Mouse (Mus musculus) heart, embryonic 11.5 days (tissue): ENCODE data around the gene Ctnnd2. TPM values are rescaled to one million over a fixed set of nuclear protein-coding genes. Genes with fewer than 3 reads are reported as not detected.

Source experiments
- ATAC-seq: fragments of 200-750 bp; cut with Nextera tagmentation; replicated peaks from 2 replicates; pipeline ENCODE4 v1.8.0; 2017; ENCODE audit warnings: moderate library complexity; ENCODE audit not compliant: insufficient number of reproducible peaks, low FRiP score, low TSS enrichment
- H3K27ac ChIP-seq: fragments of 300-500 bp; sonication (generic); 2 replicates; pipeline ENCODE4 v1.5.1; 2014; ENCODE audit warnings: mild to moderate bottlenecking, low read depth, low read length
- H3K27me3 ChIP-seq: fragments of 300-500 bp; sonication (generic); 2 replicates; pipeline ENCODE4 v1.6.1; 2014; ENCODE audit warnings: mild to moderate bottlenecking, low read length, mixed read lengths; ENCODE audit not compliant: control insufficient read depth, insufficient read depth
- H3K36me3 ChIP-seq: fragments of 300-500 bp; sonication (generic); 2 replicates; pipeline ENCODE4 v1.6.1; 2014; ENCODE audit warnings: mild to moderate bottlenecking, low read length, moderate library complexity, mixed read lengths; ENCODE audit not compliant: control insufficient read depth, insufficient read depth
- H3K4me1 ChIP-seq: fragments of 300-500 bp; sonication (generic); 2 replicates; pipeline ENCODE4 v1.6.1; 2014; ENCODE audit warnings: low read length; ENCODE audit not compliant: control insufficient read depth, insufficient read depth
- H3K4me2 ChIP-seq: fragments of 300-500 bp; sonication (generic); 2 replicates; pipeline ENCODE4 v1.6.1; 2014; ENCODE audit warnings: mild to moderate bottlenecking, moderate library complexity
- H3K4me3 ChIP-seq: fragments of 300-500 bp; sonication (generic); 2 replicates; pipeline ENCODE4 v1.5.1; 2014; ENCODE audit warnings: low read depth, low read length
- H3K9ac ChIP-seq: fragments of 300-500 bp; sonication (generic); 2 replicates; pipeline ENCODE4 v1.6.1; 2014; ENCODE audit warnings: mild to moderate bottlenecking, low read depth, low read length, moderate library complexity
- H3K9me3 ChIP-seq: fragments of 300-500 bp; sonication (generic); replicated peaks from 2 replicates; pipeline ENCODE4 v1.6.1; 2016; ENCODE audit warnings: low read length; ENCODE audit not compliant: control insufficient read depth
- WGBS: fragments of 180-500 bp; shearing (Covaris S2); extraction: QIAGEN DNeasy Blood & Tissue Kit; methylation state at CpG from one replicate; pipeline ENCODE4 v1.1.7; 2014; ENCODE audit not compliant: insufficient replicate concordance; 5-methylcytosine and 5-hydroxymethylcytosine counted together
- polyA plus RNA-seq: library from polyadenylated mRNA; unstranded; fragments of >200 nt; fragmentation: Nextera tagmentation; extraction: Ambion mirVana; gene quantifications from 2 replicates; pipeline ENCODE4 v1.2.1, GENCODE M21; 2014

Ctnnd2 gene
- polyA plus RNA-seq, 1 experiment from 2014 or later = 2.1 TPM

GRCm38 (mm10) chr15:30550956-30551355 lies 378.6 kb downstream of the Ctnnd2 start:
- H3K4me2 ChIP-seq = no peak overlapping the region
- no peak overlapping the region for H3K9ac ChIP-seq
- H3K9me3 ChIP-seq = no peaks in the 10 kb centered on the region
- no peak overlapping the region for H3K27ac ChIP-seq
- WGBS = 88% methylated on average over 12 of the region's 12 CpGs
- no peak for ATAC-seq
- H3K4me1 ChIP-seq = no peaks in the 10 kb centered on the region
- no peak overlapping the region for H3K4me3 ChIP-seq
- H3K27me3 ChIP-seq = no peaks in the 10 kb centered on the region
- no peaks in the 10 kb centered on the region for H3K36me3 ChIP-seq

- no peak for ATAC-seq
- Histone ChIP-seq H3K4me2 (no peak overlapping the region), H3K9me3 (no peaks in the 10 kb centered on the region), H3K4me1 (no peaks in the 10 kb centered on the region), H3K27ac (no peak overlapping the region), H3K36me3 (no peaks in the 10 kb centered on the region), H3K9ac (no peak overlapping the region), H3K27me3 (no peaks in the 10 kb centered on the region), H3K4me3 (no peak overlapping the region)
- WGBS = 86% methylated on average over 2 of the region's 2 CpGs
Observed at GRCm38 (mm10) chr15:30553910-30554406, 381.6 kb downstream of the Ctnnd2 start.

- Histone ChIP-seq H3K9ac (no peak overlapping the region), H3K4me3 (no peak overlapping the region), H3K27ac (no peak overlapping the region), H3K27me3 (no peaks in the 10 kb centered on the region), H3K4me2 (no peak overlapping the region), H3K9me3 (no peaks in the 10 kb centered on the region), H3K4me1 (no peaks in the 10 kb centered on the region), H3K36me3 (no peaks in the 10 kb centered on the region)
- WGBS = 80% methylated on average over 2 of the region's 2 CpGs
- ATAC-seq = no peak
Observed at GRCm38 (mm10) chr15:30555787-30556186, 383.4 kb downstream of the Ctnnd2 start.

DNA sequence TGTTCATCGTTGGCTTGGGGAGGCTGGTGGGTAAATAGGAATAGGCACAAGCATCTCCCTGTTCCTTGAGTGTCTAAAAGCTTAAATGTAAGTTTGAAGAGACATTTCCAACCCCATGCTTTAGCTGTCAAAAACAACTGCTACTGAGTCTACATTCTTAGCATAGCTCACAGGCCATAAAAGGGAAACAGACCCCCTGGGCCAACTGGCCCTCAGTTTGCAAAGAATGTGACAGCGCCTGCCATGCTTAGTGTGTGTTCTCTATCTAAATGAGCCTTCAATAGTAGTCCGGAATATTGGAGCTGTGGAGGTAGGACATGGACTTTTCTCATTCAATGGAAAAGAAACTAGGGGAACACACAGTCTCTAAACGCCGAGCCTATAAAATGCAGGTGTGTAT lies 390.0 kb downstream of the Ctnnd2 start:
- 67% methylated on average over 5 of the region's 5 CpGs for WGBS
- H3K27ac ChIP-seq = no peak overlapping the region

GRCm38 (mm10) chr15:30564594-30564993 lies 392.2 kb downstream of the Ctnnd2 start:
- WGBS = 83% methylated on average over 2 of the region's 2 CpGs

More for the DNA sequence above, 390.0 kb downstream of the Ctnnd2 start:
- H3K9me3 ChIP-seq = no peaks in the 10 kb centered on the region
- H3K9ac ChIP-seq = no peak overlapping the region
- no peaks in the 10 kb centered on the region for H3K4me1 ChIP-seq
- no peak for ATAC-seq
- H3K4me2 ChIP-seq = no peak overlapping the region
- H3K4me3 ChIP-seq = no peak overlapping the region
- H3K36me3 ChIP-seq = no peaks in the 10 kb centered on the region
- H3K27me3 ChIP-seq = no peaks in the 10 kb centered on the region

DNA sequence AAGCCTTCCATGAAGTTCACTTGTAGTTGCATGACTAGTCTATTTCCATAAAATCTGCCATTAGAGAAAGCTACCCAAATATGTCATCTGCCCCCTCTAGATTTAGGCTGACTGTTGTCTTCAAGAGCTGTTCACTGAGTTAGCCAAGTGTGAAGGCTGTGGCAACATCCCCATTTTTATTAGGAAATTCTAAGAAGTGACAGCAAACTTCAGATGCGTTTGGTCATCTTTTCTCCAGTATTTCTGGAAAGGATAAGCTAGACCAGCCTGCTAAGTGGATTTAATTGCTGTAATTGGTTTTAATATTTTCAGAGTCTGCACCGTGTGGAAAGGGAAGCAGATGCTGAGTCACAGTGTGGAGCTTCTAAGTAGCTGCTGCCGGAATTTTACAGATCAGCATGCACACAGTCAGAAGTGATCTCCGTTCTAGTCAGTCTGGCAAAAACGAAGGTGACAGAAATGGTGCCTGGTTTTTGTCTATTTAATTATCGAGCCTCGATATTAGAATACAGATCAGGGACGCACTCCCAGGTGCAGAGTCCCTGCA lies 397.9 kb downstream of the Ctnnd2 start:
- Histone ChIP-seq H3K9me3 (no peaks in the 10 kb centered on the region), H3K4me2 (no peak overlapping the region), H3K4me1 (no peaks in the 10 kb centered on the region), H3K27ac (no peak overlapping the region), H3K36me3 (no peaks in the 10 kb centered on the region), H3K4me3 (no peak overlapping the region), H3K9ac (no peak overlapping the region), H3K27me3 (no peaks in the 10 kb centered on the region)
- no peak for ATAC-seq
- WGBS = 75% methylated on average over 8 of the region's 8 CpGs

More at GRCm38 (mm10) chr15:30564594-30564993, 392.2 kb downstream of the Ctnnd2 start:
- no peak overlapping the region for H3K27ac ChIP-seq
- H3K4me1 ChIP-seq = no peaks in the 10 kb centered on the region
- H3K4me2 ChIP-seq = no peak overlapping the region
- no peaks in the 10 kb centered on the region for H3K27me3 ChIP-seq
- no peaks in the 10 kb centered on the region for H3K9me3 ChIP-seq
- ATAC-seq = no peak
- H3K9ac ChIP-seq = no peak overlapping the region
- no peak overlapping the region for H3K4me3 ChIP-seq
- H3K36me3 ChIP-seq = no peaks in the 10 kb centered on the region

DNA sequence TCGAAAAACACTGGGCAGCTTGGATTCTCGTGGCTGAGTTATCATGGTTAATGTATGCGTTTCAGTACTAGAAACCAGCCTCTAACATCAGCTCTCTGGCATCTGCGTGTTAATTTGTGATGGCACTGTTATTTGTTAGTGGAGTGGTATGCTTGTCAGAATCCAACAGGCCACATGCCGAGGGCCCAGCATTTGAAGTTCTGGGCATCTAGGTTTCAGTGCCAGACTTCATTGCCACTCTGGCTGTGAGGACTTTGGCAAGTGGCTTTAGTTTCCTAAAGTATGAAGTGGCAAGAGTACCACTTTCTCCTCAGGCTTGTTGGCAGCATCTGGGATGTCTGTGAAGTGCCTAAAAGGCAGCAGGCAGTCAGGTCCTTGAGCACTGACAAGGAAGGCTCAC lies 415.1 kb downstream of the Ctnnd2 start:
- Histone ChIP-seq H3K27ac (no peak overlapping the region), H3K4me2 (no peak overlapping the region), H3K9ac (no peak overlapping the region), H3K27me3 (no peaks in the 10 kb centered on the region), H3K36me3 (no peaks in the 10 kb centered on the region), H3K9me3 (no peaks in the 10 kb centered on the region), H3K4me3 (no peak overlapping the region), H3K4me1 (no peaks in the 10 kb centered on the region)
- no peak for ATAC-seq
- WGBS = 70% methylated on average over 5 of the region's 5 CpGs

DNA sequence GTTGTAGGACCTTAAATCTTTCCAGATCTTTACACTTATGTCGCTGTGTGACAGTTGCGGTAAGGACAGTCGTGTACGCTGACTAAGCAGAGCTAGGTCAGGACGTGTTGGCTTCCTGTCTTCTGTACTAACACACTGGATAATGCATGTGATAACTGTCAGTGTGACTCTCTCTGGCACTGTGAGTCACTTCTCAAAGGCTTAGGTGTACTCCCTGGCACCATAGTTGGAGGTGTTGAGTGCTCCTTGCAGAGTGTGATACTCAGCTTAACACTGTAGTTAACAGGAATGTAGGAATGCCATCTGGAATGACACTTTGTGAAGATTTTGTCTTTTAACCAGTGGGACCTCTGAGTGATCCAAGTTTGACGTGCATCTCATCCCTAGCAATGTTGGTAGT lies 418.5 kb downstream of the Ctnnd2 start:
- Histone ChIP-seq H3K4me3 (no peak overlapping the region), H3K9me3 (no peaks in the 10 kb centered on the region), H3K36me3 (no peaks in the 10 kb centered on the region), H3K4me1 (no peaks in the 10 kb centered on the region), H3K27ac (no peak overlapping the region), H3K4me2 (no peak overlapping the region), H3K27me3 (no peaks in the 10 kb centered on the region), H3K9ac (no peak overlapping the region)
- 76% methylated on average over 6 of the region's 6 CpGs for WGBS
- no peak for ATAC-seq

GRCm38 (mm10) chr15:30595507-30595906 lies 423.1 kb downstream of the Ctnnd2 start:
- Histone ChIP-seq H3K27ac (no peak overlapping the region), H3K4me2 (no peak overlapping the region), H3K36me3 (no peaks in the 10 kb centered on the region), H3K27me3 (no peaks in the 10 kb centered on the region), H3K4me1 (no peaks in the 10 kb centered on the region), H3K9ac (no peak overlapping the region), H3K4me3 (no peak overlapping the region), H3K9me3 (no peaks in the 10 kb centered on the region)
- ATAC-seq = no peak
- 74% methylated on average over 1 of the region's 1 CpGs for WGBS
